Comparison of ENCODE assay signal across 25 mouse cellular contexts in the genomic region with DNA sequence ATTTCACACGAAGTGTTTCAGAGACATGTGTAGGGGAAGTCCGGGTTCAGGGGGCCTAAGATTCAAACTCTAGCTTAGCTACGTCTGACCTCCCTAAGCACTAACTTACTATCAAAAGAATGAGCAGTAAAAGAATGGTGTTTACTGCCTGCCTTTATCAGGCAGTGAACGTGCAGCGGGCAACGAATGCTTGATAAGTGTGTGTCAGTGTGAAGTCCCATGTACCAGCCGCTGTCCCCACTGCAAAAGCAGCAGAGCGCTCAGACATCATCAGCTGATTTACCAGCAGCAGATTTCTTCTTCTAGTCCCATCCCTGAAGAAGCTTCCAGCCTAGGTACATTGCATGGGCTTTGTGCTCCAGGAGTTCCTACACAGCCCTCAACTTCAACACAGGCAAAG. TPM values are rescaled to one million over a fixed set of nuclear protein-coding genes. Genes with fewer than 3 reads are reported as not detected.
DNase-seq lines count a peak whose midpoint lies in the region; ATAC-seq and TF ChIP-seq lines count a peak whose summit lies in the region.
"Had no signal": no experiment of that assay in that cellular context is flagged by ENCODE, and none has a peak within 500 bp of the region (broad histone marks: within the 10 kb centered on the region; RNA-seq: fewer than 3 reads in every experiment).

No protein-coding gene starts in this region.

- peaks cover 17% of the 10 kb centered on the region for H3K4me1 ChIP-seq in heart, adult 2 months (ENCODE audit: control insufficient read depth, insufficient read depth, low read length)
- H3K4me1 ChIP-seq in heart, embryonic 16.5 days (ENCODE audit: control insufficient read depth, insufficient read depth, low read length), result peaks cover 42% of the 10 kb centered on the region
- H3K4me1 ChIP-seq in liver, embryonic 11.5 days (replicated peaks; ENCODE audit: control insufficient read depth, insufficient read depth, low read length), result peaks cover 35% of the 10 kb centered on the region

- TF ChIP-seq POLR2A in heart, adult 2 months (IDR thresholded peaks at IDR 0.05; ENCODE audit: insufficient read depth, low read depth, low read length), result no peak

- no peak for TF ChIP-seq EP300 in heart, adult 2 months (IDR thresholded peaks at IDR 0.05; ENCODE audit: insufficient read depth, low read depth, low read length)

- H3K79me2 ChIP-seq in heart, adult 2 months (replicated peaks; ENCODE audit: control insufficient read depth, insufficient read depth, low read length), result no peaks in the 10 kb centered on the region

- DNase-seq in heart, adult 2 months, result no peak
- DNase-seq in heart, postnatal 10 days, result no peak
- no peak for DNase-seq in heart, postnatal 36 days
- peak; percentile 26 for DNase-seq in liver, embryonic 11.5 days (ENCODE audit: low spot score)
- DNase-seq in layer of hippocampus, adult 9-11 months, result no peak
- no peak for DNase-seq in left cerebral cortex, postnatal 36 days (ENCODE audit: low spot score in 2 of 2)
- DNase-seq: adrenal gland, postnatal 10 days; cerebellum, postnatal 25 days; embryo, embryonic 11 days; forebrain, postnatal 0 days; kidney, adult 11 months; kidney, postnatal 10 days; lung, postnatal 10 days; right cerebral cortex, postnatal 14 days; spleen, adult 18-20 months; thymus, postnatal 4 days had no signal

- no peak overlapping the region for H3K4me2 ChIP-seq in heart, embryonic 16.5 days (ENCODE audit: low read depth, low read length)
- no peak overlapping the region for H3K4me2 ChIP-seq in liver, embryonic 11.5 days
- H3K4me2 ChIP-seq: hindbrain, embryonic 13.5 days; midbrain, embryonic 15.5 days had no signal

- no peak overlapping the region for H3K4me3 ChIP-seq in heart, adult 2 months
- no peak overlapping the region for H3K4me3 ChIP-seq in heart, embryonic 16.5 days (ENCODE audit: low read length)
- H3K4me3 ChIP-seq in liver, embryonic 11.5 days (ENCODE audit: low read depth, low read length), result no peak overlapping the region
- H3K4me3 ChIP-seq: hindbrain, embryonic 13.5 days; layer of hippocampus, adult 2 months; megakaryocyte, embryonic 14.5 days; midbrain, embryonic 15.5 days; myocyte had no signal

- H3K9me3 ChIP-seq in heart, embryonic 16.5 days (replicated peaks; ENCODE audit: control insufficient read depth, low read length), result no peaks in the 10 kb centered on the region
- no peaks in the 10 kb centered on the region for H3K9me3 ChIP-seq in liver, embryonic 11.5 days (ENCODE audit: control insufficient read depth, low read length)
- H3K9me3 ChIP-seq: hindbrain, embryonic 13.5 days; megakaryocyte, embryonic 14.5 days; midbrain, embryonic 15.5 days had no signal

- H3K9ac ChIP-seq in heart, adult 2 months (ENCODE audit: low read depth, low read length), result no peak overlapping the region
- no peak overlapping the region for H3K9ac ChIP-seq in heart, embryonic 16.5 days (ENCODE audit: low read length)
- no peak overlapping the region for H3K9ac ChIP-seq in liver, embryonic 11.5 days (ENCODE audit: low read depth, low read length)
- H3K9ac ChIP-seq: forebrain, postnatal 0 days; hindbrain, embryonic 13.5 days; midbrain, embryonic 15.5 days had no signal

- no peaks in the 10 kb centered on the region for H3K27me3 ChIP-seq in heart, adult 2 months (ENCODE audit: control insufficient read depth, insufficient read depth, low read length)
- no peaks in the 10 kb centered on the region for H3K27me3 ChIP-seq in heart, embryonic 16.5 days (ENCODE audit: control insufficient read depth, insufficient read depth, low read length)
- no peaks in the 10 kb centered on the region for H3K27me3 ChIP-seq in liver, embryonic 11.5 days (replicated peaks; ENCODE audit: control insufficient read depth, insufficient read depth, low read length)
- H3K27me3 ChIP-seq: hindbrain, embryonic 13.5 days; megakaryocyte, embryonic 14.5 days; midbrain, embryonic 15.5 days had no signal

- peak overlapping the region; percentile 98 for H3K27ac ChIP-seq in heart, adult 2 months
- peak overlapping the region; percentile 40 for H3K27ac ChIP-seq in heart, embryonic 16.5 days (ENCODE audit: low read length)
- peak overlapping the region; percentile 25; the same call in 1 of the 2 replicates for H3K27ac ChIP-seq in liver, embryonic 11.5 days (ENCODE audit: low read depth, low read length)
- H3K27ac ChIP-seq: hindbrain, embryonic 13.5 days; layer of hippocampus, adult 2 months; midbrain, embryonic 15.5 days had no signal

- WGBS in heart, adult 2 months, result 60% methylated on average over 8 of the region's 8 CpGs
- 40% methylated on average over 8 of the region's 8 CpGs for WGBS in heart, embryonic 16.5 days
- 49% methylated on average over 8 of the region's 8 CpGs for WGBS in liver, embryonic 11.5 days

- ATAC-seq in heart, embryonic 16.5 days (replicated peaks; ENCODE audit: extremely low read depth, insufficient read depth, low FRiP score), result no peak; the same call in 1 of the 2 replicates
- ATAC-seq in liver, embryonic 11.5 days (replicated peaks; ENCODE audit: low FRiP score), result peak; percentile 67
- peak; percentile 69 for ATAC-seq in megakaryocyte-erythroid progenitor cell, adult 5-6 weeks (replicated peaks; ENCODE audit: low FRiP score, low TSS enrichment, poor library complexity, severe bottlenecking)
- ATAC-seq: activated CD4-positive, CD25-positive, alpha-beta regulatory T cell, adult 4 months; CD4-positive, CD25-positive, alpha-beta regulatory T cell, adult 4 months; forebrain, postnatal 0 days; midbrain, embryonic 15.5 days had no signal

- TF ChIP-seq CTCF in heart, adult 2 months (IDR thresholded peaks at IDR 0.05), result no peak

- peaks cover 14% of the 10 kb centered on the region for H3K36me3 ChIP-seq in heart, adult 2 months (ENCODE audit: control insufficient read depth, insufficient read depth, low read length)
- H3K36me3 ChIP-seq in heart, embryonic 16.5 days (ENCODE audit: control insufficient read depth, insufficient read depth), result no peaks in the 10 kb centered on the region
- H3K36me3 ChIP-seq in liver, embryonic 11.5 days (ENCODE audit: control insufficient read depth, insufficient read depth, low read length), result no peaks in the 10 kb centered on the region
- H3K36me3 ChIP-seq: hindbrain, embryonic 13.5 days; midbrain, embryonic 15.5 days had no signal

- intact Hi-C loops in heart, adult 2 months (cut with DNase I), result loop anchor here (2.0 kb wide), 1 partner anchor 26 kb away; no protein-coding TSS in a partner anchor
- intact Hi-C loops in heart, postnatal 10 days (cut with DNase I), result no loop called here
- intact Hi-C loops in heart, postnatal 36 days (cut with DNase I), result loop anchor here (5.0 kb wide), 1 partner anchor 55 kb away; no protein-coding TSS in a partner anchor
- intact Hi-C loops in left cerebral cortex, postnatal 36 days (cut with DNase I), result no loop called here

RNA-seq across cellular contexts. Expression of a gene that starts 49.7 kb away (rescaled TPM):
- total RNA-seq in heart, adult 2 months (2021), result 10 to 100 TPM; 16.9 to 20.6 TPM
- 9.2 and 15.0 TPM in 2 replicates for polyA plus RNA-seq in heart, adult 2 months (2012; rRNA removed)
- 10 to 100 TPM; 32.8 to 36.3 TPM for total RNA-seq in heart, postnatal 10 days (2021)
- polyA plus RNA-seq in heart, embryonic 16.5 days (2015; fragmentation: Nextera tagmentation; extraction: Ambion mirVana), result 6.7 and 6.9 TPM in 2 replicates
- 10 to 100 TPM; 23.6 to 25.0 TPM for total RNA-seq in heart, postnatal 36 days (2021)
- polyA plus RNA-seq in liver, embryonic 11.5 days (2014; fragmentation: Nextera tagmentation; extraction: Ambion mirVana), result 7.6 and 8.0 TPM in 2 replicates
- 14.8 and 17.0 TPM in 2 replicates for total RNA-seq in megakaryocyte-erythroid progenitor cell, adult 5-6 weeks (2014; fragmentation: Nextera tagmentation)
- 11.1 and 13.0 TPM in 2 replicates for total RNA-seq in megakaryocyte-erythroid progenitor cell, adult 5-6 weeks (2017)
- total RNA-seq in left cerebral cortex, postnatal 36 days (2021), result 10 to 100 TPM; 32.2 to 37.9 TPM

Comparison
In these comparisons a context has a peak if more than half of its experiments do, and no peak if none do; other contexts are left out.
1. intact Hi-C loops: an anchor here in heart, adult 2 months (2.0 kb wide) and heart, postnatal 36 days (5.0 kb wide); none called in heart, postnatal 10 days and left cerebral cortex, postnatal 36 days.
2. H3K27ac ChIP-seq: peak in every context shown above with its lines; median percentile 98 in heart, adult 2 months; 40 in heart, embryonic 16.5 days; 25 in liver, embryonic 11.5 days.